Mouse (Mus musculus) adrenal gland, adult 18-20 months (tissue): ENCODE data around the gene Smpd2. TPM values are rescaled to one million over a fixed set of nuclear protein-coding genes. Genes with fewer than 3 reads are reported as not detected.
"Not testable (repeated sequence)": the region's sequence is repeated elsewhere in the genome, so short reads cannot be mapped to it uniquely, and the experiment has no call there.

Experiments used
- DNase-seq, 2 experiments: peaks; one replicate each; pipeline ENCODE4 v3.0.0; 2021 to 2022; ENCODE audit warnings: low spot score in 2 of 2
- long read RNA-seq, 2 experiments: library from polyadenylated mRNA; stranded (forward); transcript quantifications; one replicate each; pipeline ENCODE4 v2.0.0; 2021
- total RNA-seq, 2 experiments: library from RNA; stranded (reverse); gene quantifications; 1 replicate in 1 of 2; 2 replicates in 1 of 2; pipeline ENCODE4 v1.2.3; 2021

Gene Smpd2
- total RNA-seq, result 10 to 100 TPM; 17.4 to 22.2 TPM
- long read RNA-seq, experiment 1, transcript Smpd2-201 (10 exons, 1,602 nt), result major isoform, 12 of 20 reads
- long read RNA-seq, experiment 1, partial matches to known transcripts, result 0 of 20 reads
- long read RNA-seq, experiment 1, other reads (novel, unspliced or antisense), result 8 of 20 reads
- long read RNA-seq, experiment 2, transcript Smpd2-201 (10 exons, 1,602 nt), result major isoform, 27 of 33 reads
- long read RNA-seq, experiment 2, partial matches to known transcripts, result 0 of 33 reads
- long read RNA-seq, experiment 2, other reads (novel, unspliced or antisense), result 6 of 33 reads

DNA sequence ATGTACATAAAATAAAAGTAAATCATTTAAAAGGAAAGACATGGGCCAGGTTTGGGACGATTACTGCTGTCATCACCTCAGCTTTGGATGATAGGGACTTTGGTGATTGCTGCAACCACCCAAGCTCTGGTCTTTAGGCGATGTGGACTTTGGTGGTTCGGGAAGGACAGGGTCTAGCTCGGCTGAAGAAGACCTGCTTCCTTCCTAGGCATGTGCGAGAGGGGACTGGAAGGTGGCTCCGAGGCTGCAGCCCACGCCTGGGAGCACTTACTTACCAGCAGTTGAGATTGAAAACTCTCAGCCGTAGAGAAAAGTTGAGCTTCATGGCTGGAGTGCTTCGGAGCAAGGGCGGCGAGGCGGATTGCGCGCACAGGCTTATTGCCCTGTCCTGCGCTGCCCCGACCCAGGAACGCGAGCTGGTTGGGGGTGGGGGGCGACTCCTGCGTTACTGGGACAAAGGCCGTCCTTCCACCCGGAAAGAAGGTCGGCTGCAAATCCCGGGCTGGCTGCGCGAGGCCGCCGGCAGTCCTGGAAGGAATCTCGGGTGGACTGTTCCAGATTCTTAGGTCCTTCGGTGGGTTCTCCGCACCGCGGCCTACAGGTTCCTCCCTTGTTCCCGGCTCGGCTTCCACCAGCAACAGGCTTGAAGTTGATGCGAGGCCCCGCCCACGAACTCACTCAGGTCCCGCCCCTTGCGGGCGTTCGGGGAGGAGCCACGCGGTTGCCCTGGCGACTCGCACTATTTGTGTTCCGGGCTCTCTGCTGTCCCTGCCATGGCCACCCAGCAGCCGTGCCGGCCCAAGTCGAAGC, at the start of gene Smpd2, which contains the start of gene Ppil6:
Gene Smpd2, minus strand, starts transcription at position 662 of the 810 bp plus-strand sequence.
Gene Ppil6, plus strand, starts transcription at position 732 of the 810 bp plus-strand sequence.
- peak; percentile 94 to 95 for DNase-seq

DNA sequence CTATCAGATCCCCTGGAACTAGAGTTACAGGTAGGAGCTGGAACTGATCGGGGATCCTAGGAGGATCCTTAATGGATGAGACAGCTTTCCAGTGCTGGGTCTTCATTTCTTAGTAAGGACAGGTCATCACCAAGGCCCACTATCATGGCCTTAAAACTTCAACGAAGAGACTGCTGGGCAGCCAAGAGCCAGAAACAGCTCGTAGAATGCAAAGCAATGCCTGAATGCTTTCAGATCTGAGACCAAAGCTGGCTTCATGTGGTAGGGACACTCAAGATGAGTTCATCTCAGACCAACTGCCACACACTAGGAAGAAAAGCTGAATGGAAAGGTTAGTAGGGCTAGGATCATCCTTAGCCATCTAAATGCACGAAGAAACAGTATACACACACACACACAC, 48.8 kb upstream of the Smpd2 start:
- DNase-seq, result no peak

DNA sequence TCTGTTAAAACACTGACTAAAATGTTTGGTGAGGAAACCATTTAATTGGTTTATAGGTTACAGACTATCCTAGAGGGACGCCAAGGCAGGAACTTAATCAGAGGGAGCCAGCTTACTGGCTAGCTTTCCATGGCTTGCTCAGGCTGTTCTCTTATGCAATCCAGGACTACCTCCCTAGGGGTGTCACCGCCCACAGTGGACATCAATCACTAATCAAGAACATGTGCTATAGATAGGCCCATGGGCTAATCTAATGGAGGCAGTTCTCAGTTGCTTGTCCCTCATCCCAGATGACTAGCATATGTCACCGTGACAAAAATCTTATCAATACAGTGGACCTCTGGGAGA, 47.8 kb upstream of the Smpd2 start:
- DNase-seq, result no peak

DNA sequence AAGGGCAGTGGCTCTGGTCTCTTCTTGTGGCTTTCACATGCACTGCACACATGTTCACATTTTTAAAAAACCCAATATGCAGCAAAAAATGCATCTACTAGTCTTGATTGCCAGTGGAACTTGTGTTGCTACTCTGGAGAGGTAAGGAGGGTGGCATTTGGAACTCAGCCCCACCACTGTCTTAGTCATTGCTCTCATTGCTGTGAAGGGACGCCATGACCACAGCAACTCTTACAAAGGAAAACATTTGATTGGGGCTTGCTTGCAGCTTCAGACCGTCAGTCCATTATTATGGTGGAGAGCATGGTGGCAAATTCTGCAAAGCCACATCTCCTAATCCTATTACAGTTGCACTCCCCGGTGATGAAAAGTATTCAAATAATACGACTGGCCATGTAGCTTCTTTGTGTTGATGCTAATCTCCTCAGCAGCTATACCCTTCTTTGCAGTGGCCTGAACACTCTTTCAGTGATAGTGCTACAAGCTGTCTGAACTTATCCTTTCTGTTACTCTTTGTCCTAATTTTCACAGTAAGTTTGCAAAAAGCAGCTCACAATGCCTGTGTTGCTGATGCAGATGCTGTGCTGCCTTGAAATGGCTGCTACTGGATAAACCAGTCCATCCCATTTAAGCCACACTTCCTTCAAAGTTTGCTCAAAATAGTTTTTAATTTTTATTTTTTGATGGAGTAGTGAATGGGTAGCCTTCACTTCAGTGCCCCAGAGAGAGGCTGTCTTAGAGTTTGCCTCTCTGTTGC, 47.2 kb upstream of the Smpd2 start:
- DNase-seq, result no peak

DNA sequence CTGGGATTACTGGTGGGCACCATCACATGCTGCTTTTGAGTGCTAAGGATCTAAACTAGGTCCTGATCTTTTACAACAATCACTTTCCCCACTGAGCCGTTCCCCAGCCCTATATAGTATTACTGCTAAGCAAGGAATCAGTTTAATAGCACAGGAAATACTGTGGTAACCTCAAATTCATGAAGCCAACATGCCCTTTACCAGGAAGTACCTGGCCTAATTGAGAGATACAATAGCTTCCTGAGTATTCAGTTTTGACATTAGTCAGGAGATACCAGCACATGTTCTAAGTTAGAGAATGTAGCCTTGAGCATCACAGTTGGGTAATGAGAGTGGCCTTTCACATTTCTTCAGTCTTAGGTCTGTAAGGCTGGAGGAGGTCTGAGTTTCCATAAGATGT, 46.5 kb upstream of the Smpd2 start:
- no peak for DNase-seq

DNA sequence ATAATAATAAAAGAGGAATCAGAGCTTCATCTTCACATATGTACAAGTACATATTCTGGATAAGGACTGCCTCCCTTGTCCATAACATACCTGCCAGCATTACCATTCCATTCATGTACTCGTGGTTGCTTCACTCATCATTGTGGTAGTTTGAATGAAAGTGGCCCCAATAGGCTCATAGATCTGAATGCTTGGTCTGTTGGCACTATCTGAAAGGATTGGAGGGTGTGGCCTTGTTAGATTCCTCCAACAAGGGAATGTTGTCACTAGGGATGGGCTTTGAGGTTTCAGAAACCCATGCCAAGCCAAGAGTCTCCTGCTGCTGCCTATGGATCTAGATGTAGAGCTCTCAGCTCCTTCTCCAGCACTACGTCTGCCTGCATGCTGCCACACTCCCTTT, 45.8 kb upstream of the Smpd2 start:
- DNase-seq, result no peak

DNA sequence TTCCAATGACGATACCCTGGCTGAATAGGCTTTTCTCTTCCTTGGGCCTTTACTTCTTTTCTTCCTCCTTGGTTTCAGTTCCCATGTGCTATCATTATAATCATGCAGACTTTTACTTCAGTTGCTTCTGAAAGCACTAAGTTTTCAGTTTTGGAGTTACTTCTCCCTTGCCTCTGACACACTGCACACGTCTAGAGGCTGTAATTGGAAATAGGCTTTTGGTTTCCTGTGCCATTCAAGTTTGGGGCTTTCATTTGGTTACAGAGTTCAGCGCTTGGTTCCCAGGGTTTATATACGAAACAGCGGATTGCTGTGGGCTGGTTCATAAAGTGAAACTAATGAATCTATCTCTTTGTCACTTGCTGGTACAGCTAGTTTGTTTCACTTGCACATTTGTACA, 39.8 kb upstream of the Smpd2 start:
- DNase-seq, result no peak

DNA sequence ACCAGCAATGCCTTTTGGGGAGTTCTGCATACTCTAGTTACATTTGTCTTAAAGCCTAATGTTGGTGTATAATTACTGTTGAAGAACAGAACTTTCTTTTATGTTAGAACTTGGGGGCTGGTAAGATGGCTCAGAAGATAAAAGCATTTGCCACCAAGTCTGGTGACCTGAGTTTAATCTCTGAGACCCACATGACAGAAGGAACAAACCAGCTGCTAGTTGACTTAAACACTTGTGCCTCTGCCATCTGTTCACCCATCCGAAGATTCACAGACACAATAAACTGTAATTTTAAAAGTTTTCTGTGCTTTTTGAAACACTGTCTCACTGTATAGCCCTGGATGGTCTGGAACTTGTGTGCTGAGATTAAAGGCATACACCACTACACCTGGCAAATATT, 35.5 kb upstream of the Smpd2 start:
- DNase-seq, result no peak

DNA sequence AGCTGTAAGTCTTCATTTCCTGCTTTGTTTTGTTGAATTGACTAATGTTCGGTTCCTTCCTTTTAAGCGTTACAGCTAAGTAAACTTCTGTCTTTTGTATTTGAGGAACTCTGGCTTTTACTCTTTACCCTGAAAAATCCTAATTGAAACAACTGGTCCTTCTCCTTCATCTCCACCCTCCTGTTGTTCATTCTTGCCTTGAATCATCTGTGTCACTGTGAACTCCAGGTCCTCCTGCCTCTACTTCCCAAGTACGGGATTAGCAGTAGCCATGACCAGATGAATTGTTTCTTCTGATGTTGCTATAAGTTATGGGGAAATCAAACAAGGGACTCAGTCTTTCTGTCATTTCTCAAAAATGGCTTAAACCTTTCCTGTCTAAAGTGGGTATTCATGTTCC, 33.2 kb upstream of the Smpd2 start:
- no peak for DNase-seq

DNA sequence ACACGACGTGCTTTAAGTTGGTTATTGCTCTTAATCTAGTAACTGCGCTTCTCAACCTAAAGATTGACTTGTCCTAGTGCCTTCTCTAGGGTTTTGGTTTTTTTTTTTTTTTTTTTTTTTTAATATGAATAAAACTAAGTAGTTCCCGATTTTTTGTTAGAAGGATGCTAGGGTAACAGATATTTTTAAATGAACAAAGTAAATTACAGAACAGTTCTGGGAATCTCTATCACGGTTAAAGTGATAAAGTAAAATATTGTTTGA, 30.2 kb upstream of the Smpd2 start:
- no peak for DNase-seq

DNA sequence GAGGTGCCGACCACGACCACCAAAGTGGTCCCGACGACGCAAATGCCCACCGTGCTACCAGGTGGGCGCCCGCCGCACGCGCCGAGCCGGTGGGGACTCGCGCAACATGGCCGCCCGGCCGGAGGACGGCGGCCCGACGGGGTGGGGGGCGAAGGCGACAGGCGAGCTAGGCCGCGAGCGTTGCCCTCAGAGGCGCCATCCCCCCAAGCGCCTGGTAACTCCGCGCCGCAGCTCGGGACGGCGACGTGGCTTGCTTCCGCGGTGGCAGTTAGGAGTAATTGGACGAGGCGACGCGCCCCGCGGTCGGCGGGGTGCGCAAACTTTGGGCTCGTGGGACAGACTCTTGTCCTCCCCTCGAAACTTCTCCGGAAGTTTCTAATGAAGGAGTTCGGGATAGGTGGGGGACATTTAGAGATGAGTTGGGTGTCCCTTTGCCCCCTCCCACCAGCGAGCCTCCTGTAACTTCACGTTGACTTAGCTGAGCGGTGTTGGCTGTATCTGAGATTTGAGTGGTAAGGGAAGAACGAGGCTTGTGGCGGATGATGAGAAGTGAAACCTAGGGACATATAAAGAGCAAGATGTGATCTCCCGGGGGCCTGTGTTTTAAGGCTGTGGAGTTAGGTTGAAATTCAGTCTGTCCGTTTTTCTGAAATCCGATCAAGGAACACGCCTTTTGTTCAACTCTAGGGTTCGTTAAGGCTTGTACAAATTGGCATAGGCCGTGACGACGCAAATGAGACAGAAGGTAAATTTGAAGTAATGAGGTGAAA, 29.7 kb upstream of the Smpd2 start:
- peak; percentile 58 to 62 for DNase-seq

DNA sequence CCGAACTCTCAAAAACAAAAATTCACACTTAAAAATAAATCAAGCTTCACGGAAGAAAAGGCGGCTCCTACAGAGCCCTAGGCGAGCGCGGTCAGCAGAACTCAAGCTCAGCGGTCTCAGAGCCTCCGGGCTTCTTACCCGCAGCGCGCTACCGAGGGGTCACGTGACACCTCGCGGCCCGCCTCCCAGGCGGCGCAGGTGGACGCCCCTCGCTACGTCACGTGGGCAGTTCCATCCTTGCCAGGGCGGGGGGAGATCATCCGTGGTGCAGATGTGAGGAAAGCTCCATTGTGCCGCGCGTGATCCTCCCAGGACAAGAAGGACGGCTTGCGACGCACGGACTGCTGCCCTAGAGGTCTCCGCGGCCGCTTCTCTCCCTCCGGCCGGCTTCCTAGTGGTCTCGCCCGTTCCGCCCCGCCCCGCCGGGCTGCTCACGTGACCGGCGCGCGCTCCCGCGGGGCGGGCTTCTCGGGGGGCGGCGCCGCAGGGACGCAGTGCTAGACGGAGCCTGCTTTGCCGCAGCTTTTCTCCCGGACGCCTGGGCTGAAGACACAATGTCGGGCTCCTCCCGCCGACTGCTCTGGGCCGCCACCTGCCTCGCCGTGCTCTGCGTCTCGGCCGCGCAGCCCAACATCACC, 28.9 kb upstream of the Smpd2 start, which contains the start of gene Cd164:
Gene Cd164, plus strand, starts transcription at position 434 of the 638 bp plus-strand sequence.
- peak; percentile 93 to 95 for DNase-seq

DNA sequence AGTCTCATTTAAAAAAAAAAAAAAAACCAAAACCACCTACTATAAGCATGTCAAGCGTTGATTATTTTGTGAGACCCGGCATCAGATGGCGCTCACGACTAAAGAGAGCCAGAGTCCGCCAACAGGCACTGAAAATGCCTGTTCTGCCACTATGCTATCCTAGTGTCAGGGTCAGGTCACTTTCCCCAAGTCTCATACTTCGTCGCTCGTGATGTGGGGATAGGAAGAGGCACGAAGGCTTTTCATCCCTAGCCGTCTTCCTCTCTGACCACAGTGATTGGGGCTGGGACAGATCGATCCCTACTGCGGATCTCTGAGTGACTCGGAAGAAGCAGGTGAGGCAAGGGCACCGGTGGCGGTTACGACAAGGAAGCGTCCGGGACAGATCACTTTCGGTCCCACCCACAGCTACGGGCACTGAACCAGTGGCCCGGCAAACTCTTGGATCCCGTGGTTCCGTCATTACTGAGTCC, 28.4 kb upstream of the Smpd2 start:
- DNase-seq, result no peak

DNA sequence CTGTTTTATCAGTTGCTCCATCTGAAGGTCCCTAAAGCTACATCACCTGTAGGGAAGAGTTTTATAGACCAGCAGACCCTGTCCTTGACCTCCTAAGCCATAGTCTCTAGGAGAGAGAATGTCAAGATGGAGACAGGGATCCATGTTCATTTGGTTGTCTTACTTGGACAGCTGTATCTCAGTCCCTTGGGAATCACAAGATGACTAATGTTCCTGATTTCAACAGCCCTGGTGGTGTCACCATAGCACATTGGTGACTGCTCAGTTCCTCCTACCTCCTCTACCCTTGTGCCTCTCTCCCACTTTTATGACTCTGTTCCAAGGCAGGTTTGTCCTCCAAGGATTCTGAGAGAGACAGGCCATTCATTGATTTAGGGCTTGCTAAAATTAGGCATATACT, 24.8 kb upstream of the Smpd2 start:
- no peak for DNase-seq

DNA sequence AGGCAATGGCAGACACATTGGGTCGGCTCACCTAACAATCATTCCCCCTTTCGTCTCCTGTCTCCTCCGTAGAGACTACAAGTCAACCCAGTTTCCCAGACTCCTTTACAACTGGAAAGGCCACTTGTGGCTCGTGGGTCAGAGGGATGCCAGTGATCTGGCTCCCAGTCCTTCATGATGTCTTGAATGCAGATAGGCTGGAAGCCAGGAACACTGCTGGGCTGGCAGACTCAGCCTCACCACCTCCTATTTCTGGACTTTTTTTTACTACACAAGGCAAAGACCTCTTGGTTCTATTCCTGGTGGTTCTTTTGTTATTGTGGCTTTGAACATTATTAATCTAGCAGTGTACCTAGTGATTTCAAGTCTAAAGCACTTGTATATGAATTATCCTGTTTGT, 24.1 kb upstream of the Smpd2 start:
- no peak for DNase-seq

DNA sequence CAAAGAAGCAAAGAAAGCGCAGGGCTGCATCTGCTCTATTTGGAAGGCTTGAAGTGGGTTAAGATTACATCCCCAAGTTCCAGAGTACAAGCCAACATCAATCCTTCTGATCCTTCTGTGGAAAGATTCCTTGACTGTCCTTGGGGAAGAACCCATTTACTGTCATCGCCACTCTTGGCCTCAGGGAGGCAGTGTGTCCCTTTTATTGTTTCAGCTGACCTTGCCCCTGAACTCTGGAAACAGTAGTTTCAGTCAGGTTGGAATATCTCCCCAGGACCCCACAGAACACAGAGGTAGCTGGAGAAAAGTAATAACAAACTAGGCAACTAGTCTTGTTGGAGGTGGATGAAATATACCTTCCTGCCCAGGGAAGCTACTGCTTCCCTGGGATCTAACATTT, 19.0 kb upstream of the Smpd2 start:
- no peak for DNase-seq

DNA sequence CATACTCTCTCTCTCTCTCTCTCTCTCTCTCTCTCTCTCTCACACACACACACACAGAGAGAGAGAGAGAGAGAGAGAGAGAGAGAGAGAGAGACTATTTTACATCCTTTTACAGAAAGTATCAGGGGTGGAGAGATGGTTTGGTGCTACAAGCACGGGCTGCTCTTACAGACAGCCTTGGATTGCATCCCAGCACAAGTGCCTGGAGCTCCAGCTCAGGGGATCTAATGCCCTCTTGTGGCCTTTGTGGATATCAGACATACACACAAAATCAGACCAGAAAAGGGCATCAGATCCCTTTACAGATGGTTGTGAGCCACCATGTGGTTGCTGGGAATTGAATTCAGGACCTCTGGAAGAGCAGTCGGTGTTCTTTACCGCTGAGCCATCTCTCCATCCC, 15.3 kb upstream of the Smpd2 start:
- DNase-seq, result not testable (repeated sequence)

DNA sequence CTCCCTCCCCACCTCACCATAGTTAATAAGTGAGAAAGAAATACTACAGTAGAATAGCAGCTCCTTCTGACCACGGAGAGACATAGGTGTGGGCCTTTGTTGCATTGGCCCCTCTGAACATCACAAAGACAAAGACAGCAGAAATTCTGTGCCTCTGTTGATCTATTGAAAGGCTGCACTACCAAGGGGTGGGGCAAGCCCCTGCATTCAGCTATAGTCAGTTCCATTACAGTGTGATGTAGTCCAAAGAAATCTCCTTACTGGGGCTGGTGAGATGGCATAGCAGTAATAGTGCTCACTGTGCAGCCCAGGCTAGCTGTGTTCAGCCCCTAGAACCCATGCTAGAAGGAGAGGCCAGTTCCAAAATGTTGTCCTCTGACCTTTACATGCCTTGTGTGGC, 14.8 kb upstream of the Smpd2 start:
- no peak for DNase-seq

DNA sequence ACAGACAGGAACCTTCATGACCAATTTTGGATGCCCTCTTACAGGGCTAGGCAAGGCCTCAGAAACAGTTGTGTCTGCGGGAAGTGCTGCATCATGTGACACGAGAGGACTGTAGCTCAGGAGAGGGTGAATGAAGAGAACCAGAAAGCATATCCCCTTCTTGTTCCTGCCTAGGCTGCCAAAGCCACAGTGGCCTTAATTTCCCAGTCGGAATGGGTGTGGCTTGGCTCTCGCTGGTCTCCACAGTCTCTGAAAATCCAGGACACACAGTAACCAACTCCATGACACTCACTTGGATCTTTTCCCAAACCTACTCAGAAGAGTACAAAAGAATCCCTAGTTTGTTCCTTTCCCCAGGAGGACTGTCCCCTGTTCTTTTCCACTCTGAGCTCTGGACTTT, 10.8 kb upstream of the Smpd2 start:
- DNase-seq, result no peak

DNA sequence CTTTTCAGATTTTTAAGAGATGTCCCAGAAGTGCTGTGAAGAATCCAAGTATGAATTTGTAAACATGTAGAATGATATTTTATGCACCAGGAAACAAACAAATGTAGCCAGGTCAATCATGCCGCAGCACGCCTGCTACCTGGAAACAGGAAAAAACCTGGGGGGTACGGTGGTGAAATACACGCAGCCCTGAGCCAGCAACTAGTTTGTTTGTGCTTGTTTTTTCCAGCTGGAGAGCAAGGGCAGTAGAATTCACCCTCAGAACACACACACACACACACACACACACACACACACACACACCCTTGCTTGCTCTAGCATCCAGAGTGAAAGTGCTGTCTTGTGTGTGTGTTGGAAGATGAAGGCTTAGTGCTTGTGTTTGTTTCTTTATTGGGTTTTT, 942 bp upstream of the Smpd2 start:
- DNase-seq, result no peak

DNA sequence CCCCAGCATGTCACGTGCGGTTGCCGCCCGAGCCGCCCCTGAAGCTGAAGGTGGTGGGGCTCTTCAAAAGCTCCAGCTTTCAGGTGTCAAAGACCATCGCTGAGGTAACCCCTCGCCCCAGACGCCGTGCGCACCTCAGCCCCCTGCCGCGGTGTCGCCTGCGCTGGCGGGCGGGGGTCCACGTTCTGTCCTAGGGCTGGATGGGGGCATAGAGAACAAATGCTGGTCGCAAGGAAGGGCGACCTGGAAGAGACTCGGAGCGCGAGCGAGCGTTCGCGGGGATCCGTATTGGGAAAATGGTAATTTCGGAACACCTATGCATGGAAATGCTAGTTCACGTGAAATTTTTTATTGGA, 327 bp upstream of the Smpd2 start:
- DNase-seq, result no peak
